Mouse (Mus musculus) heart, adult 2 months (tissue): ENCODE results near the gene Cox20.

Experiments used
- CTCF ChIP-seq: fragments of 200-600 bp; IDR thresholded peaks from 2 replicates; pipeline ENCODE4 v1.8.1; 2022; ENCODE audit warnings: antibody characterized with exemption, mild to moderate bottlenecking, moderate library complexity
- POLR2A ChIP-seq: fragments of 200-500 bp; IDR thresholded peaks from 2 replicates; pipeline ENCODE4 v1.6.1; 2011; ENCODE audit warnings: mild to moderate bottlenecking, low read depth, low read length, control low read depth; ENCODE audit not compliant: insufficient read depth

- TF ChIP-seq CTCF (no peak), POLR2A (no peak)
Observed at GRCm38 (mm10) chr1:178275174-178275730, 43.7 kb upstream of the Cox20 start.
